Mouse (Mus musculus) layer of hippocampus, postnatal 36 days (tissue): ENCODE measurements at regions not wholly inside any gene's neighbourhood (a gene's known extent, or its start where the extent isn't known, plus 50 kb on each side); places are given as distances from the start of the nearest gene placed in this dataset.

Source experiments
- DNase-seq, 2 experiments: peaks; one replicate each; pipeline ENCODE4 v3.0.0; 2022

GRCm38 (mm10) chr1:26909926-26910665 lies 222.8 kb upstream of the 4931408C20Rik start:
- DNase-seq = peak; percentile 11 to 16

- DNase-seq = no peak
Observed at GRCm38 (mm10) chr1:26902306-26902705, 215.0 kb upstream of the 4931408C20Rik start.

- DNase-seq = no peak
Observed at GRCm38 (mm10) chr1:26857433-26857832, 170.2 kb upstream of the 4931408C20Rik start.

- no peak for DNase-seq
Observed at GRCm38 (mm10) chr1:26853802-26854201, 166.5 kb upstream of the 4931408C20Rik start.

GRCm38 (mm10) chr1:26809259-26809658 lies 122.0 kb upstream of the 4931408C20Rik start:
- no peak for DNase-seq

- no peak for DNase-seq
Observed at GRCm38 (mm10) chr1:26765076-26765475, 77.8 kb upstream of the 4931408C20Rik start.
